Mouse (Mus musculus) liver, postnatal 0 days (tissue): Measurements from ENCODE around the gene Zfp462. TPM values are rescaled to one million over a fixed set of nuclear protein-coding genes. Genes with fewer than 3 reads are reported as not detected.

ENCODE experiments used
- ATAC-seq: fragments of 200-750 bp; cut with Nextera tagmentation; 2 replicates; pipeline ENCODE4 v1.8.0; 2017; ENCODE audit warnings: mild to moderate bottlenecking, moderate library complexity
- DNase-seq: peaks from one replicate; pipeline ENCODE4 v3.0.0-alpha.2; 2016
- H3K27ac ChIP-seq: fragments of 300-500 bp; sonication (generic); 2 replicates; pipeline ENCODE4 v1.5.1; 2014; ENCODE audit warnings: antibody characterized with exemption, moderate library complexity, mild to moderate bottlenecking, low read depth
- H3K27me3 ChIP-seq: fragments of 300-500 bp; sonication (generic); 2 replicates; pipeline ENCODE4 v1.6.1; 2014; ENCODE audit warnings: low read length, control low read depth, mixed read lengths; ENCODE audit not compliant: insufficient read depth
- H3K36me3 ChIP-seq: fragments of 300-500 bp; sonication (generic); replicated peaks from 2 replicates; pipeline ENCODE4 v1.6.1; 2014; ENCODE audit warnings: mild to moderate bottlenecking, control low read depth, low read length, moderate library complexity, mixed read lengths; ENCODE audit not compliant: insufficient read depth
- H3K4me1 ChIP-seq: fragments of 300-500 bp; sonication (generic); 2 replicates; pipeline ENCODE4 v1.6.1; 2014; ENCODE audit warnings: antibody characterized with exemption, mild to moderate bottlenecking, control low read depth; ENCODE audit not compliant: insufficient read depth
- H3K4me2 ChIP-seq: fragments of 300-500 bp; sonication (generic); 2 replicates; pipeline ENCODE4 v1.6.1; 2014; ENCODE audit warnings: low read depth, mild to moderate bottlenecking, low read length, moderate library complexity, mixed read lengths
- H3K4me3 ChIP-seq: fragments of 300-500 bp; sonication (generic); 2 replicates; pipeline ENCODE4 v1.5.1; 2014; ENCODE audit warnings: low read depth, low read length
- H3K9ac ChIP-seq: fragments of 300-500 bp; sonication (generic); replicated peaks from 2 replicates; pipeline ENCODE4 v1.6.1; 2014; ENCODE audit warnings: mild to moderate bottlenecking, moderate library complexity
- H3K9me3 ChIP-seq: fragments of 300-500 bp; sonication (generic); 2 replicates; pipeline ENCODE4 v1.6.1; 2016; ENCODE audit warnings: mild to moderate bottlenecking, control low read depth, low read length, mixed read lengths
- CTCF ChIP-seq: sonication (generic); IDR thresholded peaks from 2 replicates; pipeline ENCODE4 v1.5.1; 2016; ENCODE audit warnings: antibody characterized with exemption, low read depth
- EP300 ChIP-seq: IDR thresholded peaks from 2 replicates; pipeline ENCODE4 v1.6.1; 2016; ENCODE audit warnings: antibody characterized with exemption, low read depth, mild to moderate bottlenecking
- WGBS: fragments of 180-500 bp; shearing (Covaris S2); extraction: QIAGEN DNeasy Blood & Tissue Kit; methylation state at CpG from one replicate; pipeline ENCODE4 v1.1.7; 2014; ENCODE audit not compliant: insufficient replicate concordance; 5-methylcytosine and 5-hydroxymethylcytosine counted together
- polyA plus RNA-seq: library from polyadenylated mRNA; unstranded; fragments of >200 nt; fragmentation: Nextera tagmentation; extraction: Ambion mirVana; gene quantifications from 2 replicates; pipeline ENCODE4 v1.2.1, GENCODE M21; 2015

The Zfp462 gene
- polyA plus RNA-seq, result 0.08 and 0.14 TPM in 2 replicates

DNA sequence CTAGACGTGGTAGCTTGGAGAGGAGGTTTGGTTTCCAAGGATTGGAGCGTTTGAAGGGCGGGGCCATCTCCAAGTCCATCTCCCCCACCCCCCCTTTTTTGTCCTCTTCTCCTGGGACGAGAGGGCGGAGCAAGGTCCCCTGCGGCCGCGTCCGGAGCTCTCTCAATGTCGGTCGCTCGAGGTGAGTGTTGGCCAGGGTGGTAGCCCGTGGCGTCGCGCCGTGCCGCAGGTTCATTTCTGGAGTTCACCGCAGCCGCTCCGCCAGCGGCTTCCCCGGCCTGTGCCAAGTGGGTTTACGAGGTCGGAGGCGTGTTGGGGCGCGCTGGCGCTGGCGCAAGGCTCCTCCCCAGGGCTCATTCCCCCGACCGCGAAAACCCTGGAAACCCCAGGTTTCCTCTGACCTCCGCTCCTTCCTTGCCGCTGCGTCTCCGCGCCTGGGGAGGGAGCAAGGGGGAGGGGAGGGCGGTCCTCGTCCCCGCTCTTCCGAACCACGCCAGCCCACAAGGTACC lies at the start of gene Zfp462:
Zfp462 (plus strand) TSS at position 128 of the 510 bp plus-strand sequence.
- ATAC-seq, result no peak
- WGBS, result under 1% methylated on average over 40 of the region's 43 CpGs
- peak within 1 kb of the TSS; percentile 71 for H3K4me2 ChIP-seq

GRCm38 (mm10) chr4:54896017-54896416 lies 48.8 kb upstream of the Zfp462 start:
- no peak overlapping the region for H3K27ac ChIP-seq
- H3K9me3 ChIP-seq, result no peaks in the 10 kb centered on the region; the same call in 1 of the 2 replicates
- no peak overlapping the region for H3K4me3 ChIP-seq
- no peak overlapping the region for H3K9ac ChIP-seq
- no peak for TF ChIP-seq EP300
- TF ChIP-seq CTCF, result no peak
- ATAC-seq (no peak), DNase-seq (no peak)
- H3K27me3 ChIP-seq, result no peaks in the 10 kb centered on the region
- H3K4me2 ChIP-seq, result no peak overlapping the region
- H3K36me3 ChIP-seq, result no peaks in the 10 kb centered on the region
- H3K4me1 ChIP-seq, result no peaks in the 10 kb centered on the region
- WGBS, result 86% methylated on average over 4 of the region's 4 CpGs

More for the DNA sequence above, at the start of gene Zfp462:
- no peaks in the 10 kb centered on the region for H3K9me3 ChIP-seq
- peaks cover 6% of the 10 kb centered on the region for H3K4me1 ChIP-seq
- no peak for TF ChIP-seq CTCF
- TF ChIP-seq EP300, result no peak
- H3K27ac ChIP-seq, result no peak within 1 kb of the TSS
- peak within 1 kb of the TSS; percentile 32 for H3K4me3 ChIP-seq
- peak; percentile 19 for DNase-seq
- H3K27me3 ChIP-seq, result peaks cover 54% of the 10 kb centered on the region
- H3K9ac ChIP-seq, result no peak within 1 kb of the TSS
- H3K36me3 ChIP-seq, result no peaks in the 10 kb centered on the region

- H3K27me3 ChIP-seq, result no peaks in the 10 kb centered on the region
- WGBS, result 60% methylated on average over 8 of the region's 8 CpGs
- no peaks in the 10 kb centered on the region for H3K9me3 ChIP-seq
- no peaks in the 10 kb centered on the region for H3K36me3 ChIP-seq
- H3K4me3 ChIP-seq, result no peak overlapping the region
- DNase-seq (no peak), ATAC-seq (no peak)
- no peak overlapping the region for H3K27ac ChIP-seq
- no peak overlapping the region for H3K4me2 ChIP-seq
- H3K9ac ChIP-seq, result no peak overlapping the region
- no peak for TF ChIP-seq EP300
- no peak for TF ChIP-seq CTCF
- no peaks in the 10 kb centered on the region for H3K4me1 ChIP-seq
These were observed 40.2 kb upstream of the Zfp462 start for GRCm38 (mm10) chr4:54904641-54905040.

DNA sequence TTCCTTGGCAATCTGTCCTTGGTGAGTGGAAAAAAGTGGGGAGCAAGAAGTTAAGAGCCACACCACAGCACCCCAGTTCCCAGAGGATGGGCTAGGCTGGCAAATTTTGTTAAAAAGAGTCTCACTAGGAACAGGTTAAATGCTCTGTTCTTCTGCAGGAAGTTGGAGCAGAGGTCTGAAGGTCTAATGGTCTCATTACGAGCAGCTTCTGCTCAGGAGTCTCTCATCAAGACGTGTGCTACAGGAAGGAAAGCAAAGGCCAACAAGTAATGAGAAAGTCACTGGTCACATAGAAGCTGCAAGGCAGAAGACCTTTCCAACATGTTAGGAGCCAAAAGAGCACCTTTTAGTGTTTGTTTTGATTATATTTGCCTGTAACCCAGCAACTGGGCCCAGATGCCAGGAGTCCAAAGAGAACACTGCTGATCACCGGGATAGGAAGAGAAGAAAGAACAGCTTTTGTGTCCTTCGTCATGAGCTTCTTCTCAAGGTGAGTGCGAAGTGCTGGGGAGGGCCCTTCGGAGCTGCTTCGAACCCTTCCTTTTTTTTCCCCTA lies 39.4 kb upstream of the Zfp462 start:
- TF ChIP-seq EP300, result no peak
- no peak for TF ChIP-seq CTCF
- no peak overlapping the region for H3K9ac ChIP-seq
- H3K4me3 ChIP-seq, result no peak overlapping the region
- H3K36me3 ChIP-seq, result no peaks in the 10 kb centered on the region
- WGBS, result 70% methylated on average over 7 of the region's 7 CpGs
- no peaks in the 10 kb centered on the region for H3K27me3 ChIP-seq
- DNase-seq, result no peak
- no peaks in the 10 kb centered on the region for H3K4me1 ChIP-seq
- no peak overlapping the region for H3K27ac ChIP-seq
- ATAC-seq, result no peak
- H3K4me2 ChIP-seq, result no peak overlapping the region
- no peaks in the 10 kb centered on the region for H3K9me3 ChIP-seq

GRCm38 (mm10) chr4:54910300-54910699 lies 34.5 kb upstream of the Zfp462 start:
- no peaks in the 10 kb centered on the region for H3K9me3 ChIP-seq
- H3K9ac ChIP-seq, result no peak overlapping the region
- no peaks in the 10 kb centered on the region for H3K27me3 ChIP-seq
- no peak for ATAC-seq
- no peak overlapping the region for H3K4me2 ChIP-seq
- H3K4me3 ChIP-seq, result no peak overlapping the region
- H3K27ac ChIP-seq, result no peak overlapping the region
- no peaks in the 10 kb centered on the region for H3K4me1 ChIP-seq
- no peak for DNase-seq
- H3K36me3 ChIP-seq, result no peaks in the 10 kb centered on the region
- WGBS, result 60% methylated on average over 3 of the region's 3 CpGs
- TF ChIP-seq EP300, result no peak
- TF ChIP-seq CTCF, result no peak

- no peak for DNase-seq
- H3K9ac ChIP-seq, result no peak overlapping the region
These were observed 26.6 kb upstream of the Zfp462 start for GRCm38 (mm10) chr4:54918276-54918675.

More at GRCm38 (mm10) chr4:54918276-54918675, 26.6 kb upstream of the Zfp462 start:
- H3K36me3 ChIP-seq, result no peaks in the 10 kb centered on the region
- H3K9me3 ChIP-seq, result no peaks in the 10 kb centered on the region
- ATAC-seq, result no peak
- no peak overlapping the region for H3K4me2 ChIP-seq
- no peaks in the 10 kb centered on the region for H3K4me1 ChIP-seq
- no peak overlapping the region for H3K4me3 ChIP-seq
- TF ChIP-seq CTCF (no peak), EP300 (no peak)
- WGBS, result 66% methylated on average over 3 of the region's 3 CpGs
- H3K27me3 ChIP-seq, result no peaks in the 10 kb centered on the region
- no peak overlapping the region for H3K27ac ChIP-seq
